Mouse (Mus musculus) liver, embryonic 15.5 days (tissue): ENCODE data around the gene Tiam2. TPM values are rescaled to one million over a fixed set of nuclear protein-coding genes. Genes with fewer than 3 reads are reported as not detected.

Source experiments
- ATAC-seq: fragments of 200-750 bp; cut with Nextera tagmentation; 2 replicates; pipeline ENCODE4 v1.8.0; 2017; ENCODE audit warnings: moderate number of reproducible peaks, mild to moderate bottlenecking, moderate library complexity; ENCODE audit not compliant: insufficient read depth
- H3K27ac ChIP-seq: fragments of 300-500 bp; sonication (generic); replicated peaks from 2 replicates; pipeline ENCODE4 v1.5.1; 2015; ENCODE audit warnings: mild to moderate bottlenecking, inconsistent platforms
- H3K27me3 ChIP-seq: fragments of 300-500 bp; sonication (generic); 2 replicates; pipeline ENCODE4 v1.6.1; 2015; ENCODE audit warnings: mild to moderate bottlenecking, inconsistent platforms
- H3K36me3 ChIP-seq: fragments of 300-500 bp; sonication (generic); replicated peaks from 2 replicates; pipeline ENCODE4 v1.6.1; 2015; ENCODE audit warnings: moderate library complexity, mild to moderate bottlenecking, inconsistent platforms
- H3K4me1 ChIP-seq: fragments of 300-500 bp; sonication (generic); replicated peaks from 2 replicates; pipeline ENCODE4 v1.6.1; 2015; ENCODE audit warnings: inconsistent platforms
- H3K4me2 ChIP-seq: fragments of 300-500 bp; sonication (generic); 2 replicates; pipeline ENCODE4 v1.6.1; 2015; ENCODE audit warnings: moderate library complexity, mild to moderate bottlenecking, inconsistent platforms
- H3K4me3 ChIP-seq: fragments of 300-500 bp; sonication (generic); replicated peaks from 2 replicates; pipeline ENCODE4 v1.5.1; 2015; ENCODE audit warnings: mild to moderate bottlenecking, inconsistent platforms
- H3K9ac ChIP-seq: fragments of 300-500 bp; sonication (generic); 2 replicates; pipeline ENCODE4 v1.6.1; 2015; ENCODE audit warnings: moderate library complexity, mild to moderate bottlenecking, inconsistent platforms
- H3K9me3 ChIP-seq: fragments of 300-500 bp; sonication (generic); replicated peaks from 2 replicates; pipeline ENCODE4 v1.6.1; 2016; ENCODE audit warnings: inconsistent platforms
- WGBS: fragments of 180-500 bp; shearing (Covaris S2); methylation state at CpG from one replicate; pipeline ENCODE4 v1.1.7; 2015; ENCODE audit warnings: mixed read lengths; ENCODE audit not compliant: insufficient replicate concordance; 5-methylcytosine and 5-hydroxymethylcytosine counted together
- polyA plus RNA-seq: library from polyadenylated mRNA; unstranded; fragments of >200 nt; fragmentation: Nextera tagmentation; extraction: Ambion mirVana; gene quantifications from 2 replicates; pipeline ENCODE4 v1.2.1, GENCODE M21; 2015

Gene Tiam2
- polyA plus RNA-seq, 1 experiment from 2014 or later, result 0.73 TPM

- Histone ChIP-seq H3K36me3 (no peaks in the 10 kb centered on the region), H3K4me1 (no peaks in the 10 kb centered on the region), H3K4me2 (no peak overlapping the region), H3K4me3 (no peak overlapping the region), H3K9ac (no peak overlapping the region), H3K9me3 (no peaks in the 10 kb centered on the region), H3K27ac (no peak overlapping the region), H3K27me3 (no peaks in the 10 kb centered on the region)
- no peak for ATAC-seq
- 58% methylated on average over 5 of the region's 5 CpGs for WGBS
Observed at GRCm38 (mm10) chr17:3397836-3398235, 71.5 kb downstream of the Tiam2 start.

DNA sequence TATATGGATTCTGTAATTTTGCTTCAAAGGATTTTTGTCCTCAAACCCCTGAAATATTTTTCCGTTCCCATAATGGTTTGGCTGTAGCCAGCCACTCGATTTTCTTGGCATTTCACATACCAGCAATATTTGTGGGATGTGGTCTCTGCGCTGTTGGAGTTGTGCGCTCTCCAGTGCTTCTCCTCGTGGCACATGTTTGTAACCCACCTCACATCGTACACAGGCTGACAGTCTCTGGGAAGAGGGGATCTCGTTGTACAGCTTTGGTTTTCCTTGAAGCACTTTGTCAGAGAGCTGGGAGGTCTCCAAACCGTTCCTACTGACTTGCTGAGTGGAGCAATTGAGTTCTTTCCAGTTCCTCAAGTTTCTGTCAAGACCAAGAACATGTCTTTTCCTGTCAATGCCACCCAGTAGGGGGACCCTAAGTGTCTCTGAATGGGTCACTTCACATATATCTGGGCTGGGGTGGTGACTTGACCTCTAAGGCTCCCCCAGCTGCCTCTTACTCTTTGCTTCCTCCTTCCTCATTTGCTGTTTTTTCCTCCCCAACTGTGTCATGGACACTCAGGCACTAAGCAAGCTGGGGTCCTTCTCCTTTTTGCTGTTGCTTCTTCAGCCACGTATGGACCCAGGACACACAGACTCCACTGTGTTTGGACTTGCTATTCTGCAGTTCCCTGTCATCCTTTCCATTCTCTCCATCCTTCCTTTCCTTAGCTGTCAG lies 79.1 kb downstream of the Tiam2 start:
- no peak for ATAC-seq
- WGBS, result 51% methylated on average over 9 of the region's 9 CpGs

GRCm38 (mm10) chr17:3407051-3407450 lies 80.7 kb downstream of the Tiam2 start:
- no peak for ATAC-seq
- Histone ChIP-seq H3K4me3 (no peak overlapping the region), H3K27me3 (no peaks in the 10 kb centered on the region), H3K9me3 (no peaks in the 10 kb centered on the region), H3K36me3 (no peaks in the 10 kb centered on the region), H3K4me2 (no peak overlapping the region), H3K4me1 (no peaks in the 10 kb centered on the region), H3K9ac (no peak overlapping the region), H3K27ac (no peak overlapping the region)
- WGBS, result 35% methylated on average over 1 of the region's 1 CpGs

More for the DNA sequence above, 79.1 kb downstream of the Tiam2 start:
- no peak overlapping the region for H3K4me3 ChIP-seq
- no peaks in the 10 kb centered on the region for H3K9me3 ChIP-seq
- no peak overlapping the region for H3K4me2 ChIP-seq
- H3K4me1 ChIP-seq, result no peaks in the 10 kb centered on the region
- H3K36me3 ChIP-seq, result no peaks in the 10 kb centered on the region
- no peaks in the 10 kb centered on the region for H3K27me3 ChIP-seq
- H3K9ac ChIP-seq, result no peak overlapping the region
- H3K27ac ChIP-seq, result no peak overlapping the region

GRCm38 (mm10) chr17:3410307-3410706 lies 83.9 kb downstream of the Tiam2 start:
- no peaks in the 10 kb centered on the region for H3K4me1 ChIP-seq
- H3K27ac ChIP-seq, result no peak overlapping the region
- no peaks in the 10 kb centered on the region for H3K9me3 ChIP-seq
- no peak overlapping the region for H3K9ac ChIP-seq
- no peaks in the 10 kb centered on the region for H3K27me3 ChIP-seq
- ATAC-seq, result no peak
- H3K4me2 ChIP-seq, result no peak overlapping the region
- no peaks in the 10 kb centered on the region for H3K36me3 ChIP-seq
- no peak overlapping the region for H3K4me3 ChIP-seq
- 46% methylated on average over 2 of the region's 2 CpGs for WGBS

- 63% methylated on average over 4 of the region's 4 CpGs for WGBS
- Histone ChIP-seq H3K27ac (no peak overlapping the region), H3K4me1 (no peaks in the 10 kb centered on the region), H3K4me3 (no peak overlapping the region), H3K9ac (no peak overlapping the region), H3K4me2 (no peak overlapping the region), H3K27me3 (no peaks in the 10 kb centered on the region), H3K36me3 (no peaks in the 10 kb centered on the region), H3K9me3 (no peaks in the 10 kb centered on the region)
- ATAC-seq, result no peak
Observed at GRCm38 (mm10) chr17:3412771-3413170, 86.4 kb downstream of the Tiam2 start.

DNA sequence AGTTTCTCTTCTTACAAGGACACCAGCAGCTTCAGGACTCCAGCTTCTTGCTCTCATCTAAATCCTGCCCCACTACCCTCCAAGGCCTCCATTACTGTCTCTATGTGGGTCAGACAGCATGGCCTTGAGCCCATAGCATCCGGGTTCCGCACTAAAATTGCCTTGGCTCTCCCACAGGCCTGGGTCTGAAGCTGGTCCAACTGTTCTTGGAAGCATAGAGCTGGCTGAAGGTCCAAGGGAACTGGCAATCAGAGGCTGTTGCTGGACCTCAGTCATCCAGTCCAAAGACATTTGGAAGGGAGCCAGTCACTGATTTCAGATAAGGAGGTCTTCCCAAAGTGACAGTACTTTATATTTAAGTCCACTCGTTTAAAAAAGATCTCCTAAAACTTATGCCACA lies 89.2 kb downstream of the Tiam2 start:
- no peaks in the 10 kb centered on the region for H3K27me3 ChIP-seq
- WGBS, result 57% methylated on average over 3 of the region's 3 CpGs
- H3K4me2 ChIP-seq, result no peak overlapping the region
- no peaks in the 10 kb centered on the region for H3K4me1 ChIP-seq
- ATAC-seq, result no peak
- H3K9me3 ChIP-seq, result no peaks in the 10 kb centered on the region
- no peak overlapping the region for H3K4me3 ChIP-seq
- no peak overlapping the region for H3K9ac ChIP-seq
- no peak overlapping the region for H3K27ac ChIP-seq
- no peaks in the 10 kb centered on the region for H3K36me3 ChIP-seq

GRCm38 (mm10) chr17:3416401-3416800 lies 90.0 kb downstream of the Tiam2 start:
- Histone ChIP-seq H3K27ac (no peak overlapping the region), H3K4me1 (no peaks in the 10 kb centered on the region), H3K9ac (no peak overlapping the region), H3K4me3 (no peak overlapping the region), H3K4me2 (no peak overlapping the region), H3K9me3 (no peaks in the 10 kb centered on the region), H3K27me3 (no peaks in the 10 kb centered on the region), H3K36me3 (no peaks in the 10 kb centered on the region)
- WGBS, result 36% methylated on average over 3 of the region's 3 CpGs
- no peak for ATAC-seq

GRCm38 (mm10) chr17:3419368-3419928 lies 93.1 kb downstream of the Tiam2 start:
- Histone ChIP-seq H3K9me3 (no peaks in the 10 kb centered on the region), H3K36me3 (no peaks in the 10 kb centered on the region), H3K27ac (no peak overlapping the region), H3K4me3 (no peak overlapping the region), H3K27me3 (no peaks in the 10 kb centered on the region), H3K4me1 (no peaks in the 10 kb centered on the region), H3K4me2 (no peak overlapping the region), H3K9ac (no peak overlapping the region)
- 55% methylated on average over 10 of the region's 10 CpGs for WGBS
- ATAC-seq, result no peak

GRCm38 (mm10) chr17:3420148-3420547 lies 93.8 kb downstream of the Tiam2 start:
- Histone ChIP-seq H3K27me3 (no peaks in the 10 kb centered on the region), H3K4me1 (no peaks in the 10 kb centered on the region), H3K9me3 (no peaks in the 10 kb centered on the region), H3K4me2 (no peak overlapping the region), H3K36me3 (no peaks in the 10 kb centered on the region), H3K9ac (no peak overlapping the region), H3K27ac (no peak overlapping the region), H3K4me3 (no peak overlapping the region)
- ATAC-seq, result no peak
- 60% methylated on average over 4 of the region's 4 CpGs for WGBS

DNA sequence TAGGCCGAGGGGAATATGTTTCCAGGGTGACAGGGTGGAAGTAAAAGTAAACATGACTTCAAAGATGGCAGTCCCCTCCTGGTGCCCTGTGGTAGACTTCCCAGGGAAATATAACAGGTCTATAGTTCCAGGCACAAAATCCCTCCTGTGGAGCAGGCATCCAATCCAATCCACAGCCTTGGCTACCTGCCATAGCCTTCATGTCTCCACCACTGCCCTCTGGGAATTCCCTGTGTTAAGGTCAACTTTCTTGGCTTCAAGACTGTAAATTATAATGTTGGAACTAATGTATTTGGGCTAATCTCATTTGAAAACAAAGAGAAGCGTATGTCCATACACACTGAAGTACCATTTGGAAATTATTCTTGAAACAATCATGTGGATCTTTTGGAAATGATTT lies 97.0 kb downstream of the Tiam2 start:
- no peak overlapping the region for H3K27ac ChIP-seq
- no peaks in the 10 kb centered on the region for H3K27me3 ChIP-seq
- H3K4me3 ChIP-seq, result no peak overlapping the region
- ATAC-seq, result no peak
- H3K4me1 ChIP-seq, result no peaks in the 10 kb centered on the region
- WGBS, result 52% methylated on average over 2 of the region's 2 CpGs
- H3K9me3 ChIP-seq, result no peaks in the 10 kb centered on the region
- H3K4me2 ChIP-seq, result no peak overlapping the region
- no peak overlapping the region for H3K9ac ChIP-seq
- H3K36me3 ChIP-seq, result no peaks in the 10 kb centered on the region

- Histone ChIP-seq H3K27ac (no peak overlapping the region), H3K27me3 (no peaks in the 10 kb centered on the region), H3K4me1 (no peaks in the 10 kb centered on the region), H3K4me3 (no peak overlapping the region), H3K9ac (no peak overlapping the region), H3K9me3 (no peaks in the 10 kb centered on the region), H3K36me3 (no peaks in the 10 kb centered on the region), H3K4me2 (no peak overlapping the region)
- WGBS, result 77% methylated on average over 9 of the region's 9 CpGs
- no peak for ATAC-seq
Observed at GRCm38 (mm10) chr17:3428659-3429058, 102.3 kb downstream of the Tiam2 start.
